Mouse (Mus musculus) liver, postnatal 0 days (tissue): ENCODE measurements around the gene Pip4k2a. TPM values are rescaled to one million over a fixed set of nuclear protein-coding genes. Genes with fewer than 3 reads are reported as not detected.

Source experiments
- ATAC-seq: fragments of 200-750 bp; cut with Nextera tagmentation; 2 replicates; pipeline ENCODE4 v1.8.0; 2017; ENCODE audit warnings: mild to moderate bottlenecking, moderate library complexity
- DNase-seq: peaks from one replicate; pipeline ENCODE4 v3.0.0-alpha.2; 2016
- H3K27ac ChIP-seq: fragments of 300-500 bp; sonication (generic); 2 replicates; pipeline ENCODE4 v1.5.1; 2014; ENCODE audit warnings: antibody characterized with exemption, moderate library complexity, mild to moderate bottlenecking, low read depth
- H3K27me3 ChIP-seq: fragments of 300-500 bp; sonication (generic); 2 replicates; pipeline ENCODE4 v1.6.1; 2014; ENCODE audit warnings: low read length, control low read depth, mixed read lengths; ENCODE audit not compliant: insufficient read depth
- H3K36me3 ChIP-seq: fragments of 300-500 bp; sonication (generic); replicated peaks from 2 replicates; pipeline ENCODE4 v1.6.1; 2014; ENCODE audit warnings: mild to moderate bottlenecking, control low read depth, low read length, moderate library complexity, mixed read lengths; ENCODE audit not compliant: insufficient read depth
- H3K4me1 ChIP-seq: fragments of 300-500 bp; sonication (generic); 2 replicates; pipeline ENCODE4 v1.6.1; 2014; ENCODE audit warnings: antibody characterized with exemption, mild to moderate bottlenecking, control low read depth; ENCODE audit not compliant: insufficient read depth
- H3K4me2 ChIP-seq: fragments of 300-500 bp; sonication (generic); 2 replicates; pipeline ENCODE4 v1.6.1; 2014; ENCODE audit warnings: low read depth, mild to moderate bottlenecking, low read length, moderate library complexity, mixed read lengths
- H3K4me3 ChIP-seq: fragments of 300-500 bp; sonication (generic); 2 replicates; pipeline ENCODE4 v1.5.1; 2014; ENCODE audit warnings: low read depth, low read length
- H3K9ac ChIP-seq: fragments of 300-500 bp; sonication (generic); replicated peaks from 2 replicates; pipeline ENCODE4 v1.6.1; 2014; ENCODE audit warnings: mild to moderate bottlenecking, moderate library complexity
- H3K9me3 ChIP-seq: fragments of 300-500 bp; sonication (generic); 2 replicates; pipeline ENCODE4 v1.6.1; 2016; ENCODE audit warnings: mild to moderate bottlenecking, control low read depth, low read length, mixed read lengths
- CTCF ChIP-seq: sonication (generic); IDR thresholded peaks from 2 replicates; pipeline ENCODE4 v1.5.1; 2016; ENCODE audit warnings: antibody characterized with exemption, low read depth
- EP300 ChIP-seq: IDR thresholded peaks from 2 replicates; pipeline ENCODE4 v1.6.1; 2016; ENCODE audit warnings: antibody characterized with exemption, low read depth, mild to moderate bottlenecking
- WGBS: fragments of 180-500 bp; shearing (Covaris S2); extraction: QIAGEN DNeasy Blood & Tissue Kit; methylation state at CpG from one replicate; pipeline ENCODE4 v1.1.7; 2014; ENCODE audit not compliant: insufficient replicate concordance; 5-methylcytosine and 5-hydroxymethylcytosine counted together
- polyA plus RNA-seq: library from polyadenylated mRNA; unstranded; fragments of >200 nt; fragmentation: Nextera tagmentation; extraction: Ambion mirVana; gene quantifications from 2 replicates; pipeline ENCODE4 v1.2.1, GENCODE M21; 2015

Gene Pip4k2a
- polyA plus RNA-seq, 1 experiment from 2014 or later = 8.0 TPM

DNA sequence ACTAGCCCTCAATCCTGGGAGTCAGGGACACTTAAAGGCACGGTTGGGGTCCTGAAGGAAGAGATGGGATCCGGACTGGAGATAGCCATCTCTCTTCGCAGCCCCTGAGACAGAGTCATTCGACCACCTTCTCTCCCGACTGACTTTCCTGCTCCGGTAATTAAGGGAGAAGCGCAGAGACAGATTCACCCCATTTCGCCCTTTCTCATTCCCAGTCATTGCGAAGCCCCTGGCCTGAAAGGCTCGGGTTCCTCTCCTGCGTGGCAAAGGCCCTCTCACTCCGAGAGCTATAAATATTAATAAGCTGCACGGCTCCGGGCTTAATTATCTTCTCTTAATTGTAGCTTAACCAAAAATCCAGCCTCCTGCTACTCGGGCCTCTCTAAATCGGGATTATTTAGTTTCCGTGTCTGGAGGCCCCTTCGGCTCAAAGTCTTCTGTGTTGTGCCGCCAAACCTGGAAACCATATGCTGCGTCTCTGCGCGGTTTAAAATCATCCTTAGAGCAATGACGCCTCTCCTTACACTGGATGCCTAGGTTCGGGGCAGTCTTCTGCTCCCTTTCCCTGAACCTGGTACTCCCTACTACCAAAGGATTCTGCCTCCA lies 197.2 kb downstream of the Pip4k2a start:
- TF ChIP-seq EP300 (no peak), CTCF (no peak)
- H3K4me3 ChIP-seq = peak overlapping the region; percentile 25; the same call in 1 of the 2 replicates
- no peak overlapping the region for H3K9ac ChIP-seq
- WGBS = 3% methylated on average over 24 of the region's 24 CpGs
- no peak overlapping the region for H3K27ac ChIP-seq
- H3K4me2 ChIP-seq = peak overlapping the region; percentile 58
- no peaks in the 10 kb centered on the region for H3K9me3 ChIP-seq
- H3K36me3 ChIP-seq = no peaks in the 10 kb centered on the region
- peaks cover 8% of the 10 kb centered on the region for H3K4me1 ChIP-seq
- ATAC-seq (no peak), DNase-seq (no peak)
- H3K27me3 ChIP-seq = peaks cover 50% of the 10 kb centered on the region

DNA sequence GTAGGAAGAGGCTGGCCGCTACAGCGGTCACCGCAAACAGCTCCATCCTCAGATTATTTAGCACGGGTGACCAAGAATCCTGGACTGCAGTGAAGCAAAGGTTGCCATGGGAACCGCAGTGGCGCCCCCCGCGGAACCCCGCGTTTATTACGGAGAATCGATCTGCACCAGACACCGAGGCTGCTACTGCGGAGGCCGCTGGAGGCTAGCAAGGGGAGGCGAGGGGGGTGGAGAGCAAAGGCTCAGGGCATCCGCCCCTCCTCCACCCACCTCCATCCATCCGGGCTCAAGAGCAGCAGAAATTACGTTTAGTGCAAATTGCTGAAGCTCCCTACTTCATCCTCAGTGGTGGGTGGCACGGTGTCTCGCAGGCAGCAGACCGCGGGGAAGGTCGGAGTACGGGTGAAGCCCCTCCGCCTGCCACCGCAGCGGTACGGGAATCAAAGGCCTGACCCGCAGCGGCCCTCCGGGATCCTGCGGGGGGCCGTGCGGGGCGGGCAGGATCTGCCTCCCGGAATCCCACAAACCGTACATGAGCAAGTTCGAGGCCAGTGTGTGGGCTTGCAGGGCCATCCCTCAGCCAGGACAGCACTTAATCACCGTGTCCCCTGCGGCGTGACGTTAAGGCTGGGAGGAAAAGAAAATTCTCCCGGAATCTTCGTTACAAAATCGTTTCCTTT lies 197.8 kb downstream of the Pip4k2a start:
- Histone ChIP-seq H3K9me3 (no peaks in the 10 kb centered on the region), H3K4me1 (peaks cover 8% of the 10 kb centered on the region), H3K27ac (no peak overlapping the region), H3K4me3 (peak overlapping the region; percentile 37), H3K4me2 (peak overlapping the region; percentile 58), H3K27me3 (peaks cover 50% of the 10 kb centered on the region), H3K9ac (no peak overlapping the region), H3K36me3 (no peaks in the 10 kb centered on the region)
- 2% methylated on average over 46 of the region's 46 CpGs for WGBS
- DNase-seq = peak; percentile 24
- no peak for ATAC-seq
- TF ChIP-seq CTCF = peak; percentile 16; the same call in 1 of the 2 replicates
- no peak for TF ChIP-seq EP300

DNA sequence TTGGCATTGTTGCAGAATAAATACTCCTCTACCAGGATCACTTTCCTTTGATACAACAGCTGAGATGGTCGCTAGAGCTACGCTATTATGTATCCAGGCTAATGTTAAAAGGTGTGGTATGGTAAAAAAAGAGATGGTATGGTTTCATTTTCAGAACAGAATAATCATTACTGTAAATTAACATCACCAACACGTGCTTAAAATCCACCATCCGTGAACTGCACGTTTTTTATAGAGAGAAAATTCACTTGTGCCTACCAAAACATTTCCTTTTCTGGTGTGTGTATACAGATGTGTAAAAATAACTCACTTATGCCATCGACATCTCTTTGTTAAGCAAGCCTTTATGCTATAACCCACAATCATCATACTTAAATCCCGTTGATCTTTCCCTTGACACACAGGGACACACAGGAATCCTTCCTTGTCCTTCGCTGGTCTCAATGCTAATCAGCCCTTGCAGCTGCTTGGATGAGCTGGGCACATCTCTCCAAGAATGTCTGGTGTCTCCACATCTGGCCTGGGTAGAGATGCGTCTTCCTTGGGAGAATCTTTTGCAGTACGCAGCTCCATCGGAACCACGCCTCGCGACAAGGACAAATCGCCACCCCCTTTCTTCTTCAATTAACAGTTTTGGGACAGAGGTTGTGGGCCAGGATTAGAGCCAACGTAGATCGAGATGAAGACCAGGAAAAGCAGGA lies 198.5 kb downstream of the Pip4k2a start:
- no peaks in the 10 kb centered on the region for H3K9me3 ChIP-seq
- no peak for TF ChIP-seq CTCF
- TF ChIP-seq EP300 = no peak
- H3K27me3 ChIP-seq = peaks cover 50% of the 10 kb centered on the region
- no peaks in the 10 kb centered on the region for H3K36me3 ChIP-seq
- peak overlapping the region; percentile 37 for H3K4me3 ChIP-seq
- H3K4me1 ChIP-seq = peaks cover 8% of the 10 kb centered on the region
- no peak overlapping the region for H3K9ac ChIP-seq
- H3K27ac ChIP-seq = no peak overlapping the region
- H3K4me2 ChIP-seq = peak overlapping the region; percentile 58
- ATAC-seq (no peak), DNase-seq (no peak)
- WGBS = 14% methylated on average over 17 of the region's 17 CpGs

GRCm38 (mm10) chr2:18797776-18798175 lies 200.2 kb downstream of the Pip4k2a start:
- Histone ChIP-seq H3K27me3 (peaks cover 42% of the 10 kb centered on the region), H3K4me2 (no peak overlapping the region), H3K36me3 (no peaks in the 10 kb centered on the region), H3K4me1 (peaks cover 8% of the 10 kb centered on the region), H3K4me3 (no peak overlapping the region), H3K9me3 (no peaks in the 10 kb centered on the region), H3K9ac (no peak overlapping the region), H3K27ac (no peak overlapping the region)
- TF ChIP-seq EP300 (no peak), CTCF (no peak)
- DNase-seq = no peak
- no peak for ATAC-seq
- WGBS = 85% methylated on average over 8 of the region's 8 CpGs

DNA sequence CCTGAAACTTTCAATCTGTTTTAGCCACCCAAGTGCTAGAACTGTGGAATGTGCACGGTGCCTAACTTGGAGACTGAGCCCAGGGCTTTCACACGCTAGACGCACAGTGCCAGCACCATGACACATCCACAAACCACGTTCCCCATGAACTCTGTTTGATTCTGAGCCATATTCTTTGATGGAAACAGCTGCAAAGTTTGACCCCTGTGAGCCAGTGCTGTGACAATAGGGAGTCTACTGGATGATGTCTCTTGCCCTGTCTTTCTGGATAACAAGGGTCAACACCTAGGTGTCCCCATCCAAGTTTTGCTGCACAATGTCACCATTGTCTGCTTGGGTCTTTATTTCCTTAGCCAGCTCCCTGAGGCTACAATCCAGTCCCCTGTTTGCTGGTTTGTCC lies 203.7 kb downstream of the Pip4k2a start:
- Histone ChIP-seq H3K4me2 (no peak overlapping the region), H3K36me3 (no peaks in the 10 kb centered on the region), H3K4me1 (no peaks in the 10 kb centered on the region), H3K4me3 (no peak overlapping the region), H3K27me3 (peaks cover 12% of the 10 kb centered on the region), H3K9me3 (no peaks in the 10 kb centered on the region), H3K9ac (no peak overlapping the region), H3K27ac (no peak overlapping the region)
- WGBS = 75% methylated on average over 4 of the region's 4 CpGs
- DNase-seq (no peak), ATAC-seq (no peak)
- TF ChIP-seq EP300 (no peak), CTCF (no peak)

Other genes starting within 250 kb of the Pip4k2a start
- 0.21 and 0.24 TPM in 2 replicates for gene 4930426L09Rik, start 217 bp upstream of the Pip4k2a start, polyA plus RNA-seq
- gene Armc3, start 201.2 kb upstream of the Pip4k2a start, polyA plus RNA-seq = 0.13 and 0.21 TPM in 2 replicates